Mouse (Mus musculus) lung, postnatal 36 days (tissue): ENCODE data around the gene Tekt2.

Experiments used
- DNase-seq: peaks from one replicate; pipeline ENCODE4 v3.0.0; 2022; ENCODE audit warnings: mixed read lengths

Tekt2 gene

GRCm38 (mm10) chr4:126306058-126306457, 19.4 kb downstream of the Tekt2 start:
- DNase-seq: no peak

DNA sequence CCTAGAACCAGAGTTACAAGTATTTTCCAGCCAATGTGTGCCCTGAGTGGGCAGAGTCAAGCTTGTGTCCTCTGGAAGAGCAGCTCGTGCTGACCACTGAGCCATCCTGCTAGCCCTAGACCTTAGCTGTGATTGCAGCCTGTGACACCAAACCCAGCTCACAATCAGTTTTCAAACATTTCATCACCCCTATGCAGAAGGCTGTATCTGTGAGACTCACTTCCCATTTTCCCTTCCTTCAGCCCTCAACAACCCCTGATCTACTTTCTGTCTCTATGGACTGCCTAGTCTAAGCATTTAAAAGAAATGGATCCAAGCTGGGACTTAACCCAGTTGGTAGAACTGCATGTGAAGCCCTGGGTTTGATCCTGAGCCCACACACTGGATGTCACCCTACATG, 20.1 kb downstream of the Tekt2 start:
- DNase-seq: no peak

DNA sequence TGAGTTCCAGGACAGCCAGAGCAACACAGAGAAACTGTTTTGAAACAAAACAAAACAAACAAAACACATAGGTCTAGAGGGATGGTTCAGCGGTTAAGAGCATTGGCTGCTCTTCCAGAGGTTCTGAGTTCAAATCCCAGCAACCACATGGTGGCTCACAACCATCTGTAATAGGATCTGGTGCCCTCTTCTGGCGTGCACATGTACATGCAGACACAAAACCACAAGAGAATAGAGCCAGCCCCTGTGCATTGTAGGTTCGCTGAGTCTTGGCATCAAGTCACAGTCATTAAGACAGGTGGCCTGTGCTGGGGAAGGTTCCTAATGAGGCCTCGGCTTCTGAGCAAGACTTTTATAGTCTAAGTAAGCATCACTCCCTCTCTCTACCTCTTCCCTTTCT, 21.6 kb downstream of the Tekt2 start:
- no peak for DNase-seq

- DNase-seq: no peak
Observed at GRCm38 (mm10) chr4:126301584-126302309, 23.7 kb downstream of the Tekt2 start.

GRCm38 (mm10) chr4:126300916-126301583, 24.4 kb downstream of the Tekt2 start:
- no peak for DNase-seq

GRCm38 (mm10) chr4:126296617-126297101, 28.8 kb downstream of the Tekt2 start:
- peak; percentile 73 for DNase-seq

GRCm38 (mm10) chr4:126295937-126296336, 29.6 kb downstream of the Tekt2 start:
- no peak for DNase-seq

GRCm38 (mm10) chr4:126295152-126295551, 30.3 kb downstream of the Tekt2 start:
- DNase-seq: no peak

DNA sequence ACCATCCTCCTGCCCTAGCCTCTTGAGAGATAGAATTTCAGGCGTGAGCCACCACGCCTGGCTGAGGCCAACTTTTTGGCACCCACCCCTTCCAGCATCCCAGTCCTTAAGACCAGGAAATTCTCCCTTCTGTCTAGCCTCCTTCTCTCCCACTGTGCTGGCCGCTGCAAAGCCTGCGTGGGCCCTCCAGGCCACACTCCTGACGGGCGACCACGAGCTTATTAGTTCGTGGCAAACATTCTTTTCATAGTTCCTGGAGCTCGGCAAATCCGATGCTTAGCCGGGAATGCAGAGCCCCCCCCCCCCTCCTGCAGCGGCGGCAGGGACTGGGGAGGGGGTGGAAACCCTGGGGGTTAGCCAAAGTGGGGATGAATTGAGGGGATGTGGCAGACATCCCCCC, 34.3 kb downstream of the Tekt2 start:
- no peak for DNase-seq

GRCm38 (mm10) chr4:126290314-126290713, 35.2 kb downstream of the Tekt2 start:
- no peak for DNase-seq

DNA sequence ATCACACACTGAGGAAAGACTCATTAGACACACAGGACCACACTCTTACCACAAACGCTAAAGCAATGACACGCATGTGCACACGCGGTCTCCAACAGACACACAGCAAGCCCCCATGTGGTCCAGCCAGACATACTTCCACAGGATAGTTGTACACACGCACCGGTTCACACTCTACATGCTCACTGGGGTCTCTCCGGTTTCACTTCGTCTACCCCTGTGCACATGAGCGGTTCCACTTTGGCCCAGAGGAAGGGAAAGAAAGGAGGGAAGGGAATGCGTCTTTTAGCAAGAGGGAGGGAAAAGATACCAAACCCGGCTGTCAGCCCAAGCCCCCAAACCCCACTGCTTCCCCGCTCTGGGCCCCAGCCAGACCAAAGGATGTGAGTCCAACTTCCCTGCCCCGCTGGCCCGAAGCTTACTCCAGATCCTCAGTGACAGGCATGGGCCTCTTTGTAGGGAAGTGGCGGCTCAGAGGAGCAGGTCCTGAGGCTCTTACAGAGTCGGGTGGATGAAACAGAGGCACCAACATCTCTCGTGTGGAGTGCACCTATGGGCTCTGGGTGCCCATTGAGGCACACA, 37.3 kb downstream of the Tekt2 start:
- DNase-seq: no peak

GRCm38 (mm10) chr4:126287302-126287995, 38.0 kb downstream of the Tekt2 start:
- no peak for DNase-seq

DNA sequence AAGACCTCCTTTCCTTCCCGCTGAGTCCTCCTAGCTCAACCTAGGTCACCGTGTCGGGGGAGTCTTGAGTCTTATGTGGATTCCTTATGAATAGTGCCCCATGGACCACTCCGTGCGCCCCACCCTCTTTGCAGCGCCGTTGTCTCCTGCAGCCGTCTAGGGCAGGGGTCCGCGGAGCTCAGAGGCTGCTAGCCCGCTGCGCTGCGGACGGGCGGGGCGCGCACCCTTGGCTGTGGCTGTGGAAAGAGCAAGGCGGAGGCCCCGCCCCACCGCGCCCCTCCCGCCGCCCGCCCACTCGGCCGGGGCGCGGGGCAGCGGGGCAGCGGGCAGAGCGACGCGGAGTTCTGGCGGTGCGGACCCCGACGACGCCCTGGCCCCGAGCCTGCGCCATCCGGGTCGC, 39.0 kb downstream of the Tekt2 start, which contains the start of gene Col8a2:
Col8a2 (plus strand) TSS at position 302 of the 400 bp plus-strand sequence.
- peak; percentile 30 for DNase-seq

DNA sequence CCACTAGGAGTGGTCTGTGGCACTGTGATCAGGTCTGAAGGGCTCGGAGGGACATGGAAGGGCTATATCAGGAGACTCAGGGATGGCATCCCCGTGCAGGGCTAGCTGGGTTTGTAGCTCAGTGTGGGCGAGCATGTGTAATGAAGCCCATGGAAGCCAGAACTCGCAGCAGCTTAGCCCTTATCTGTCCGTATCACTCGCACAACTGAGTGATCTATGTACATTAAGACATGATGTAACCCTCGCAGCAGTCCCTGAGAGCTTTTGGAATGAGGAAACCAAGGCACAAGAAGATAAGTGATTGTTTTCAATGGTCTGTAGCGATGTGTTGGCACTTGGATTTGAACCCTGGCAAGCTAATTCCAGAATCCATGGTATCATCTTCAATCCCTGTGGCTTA, 41.9 kb downstream of the Tekt2 start:
- no peak for DNase-seq

DNA sequence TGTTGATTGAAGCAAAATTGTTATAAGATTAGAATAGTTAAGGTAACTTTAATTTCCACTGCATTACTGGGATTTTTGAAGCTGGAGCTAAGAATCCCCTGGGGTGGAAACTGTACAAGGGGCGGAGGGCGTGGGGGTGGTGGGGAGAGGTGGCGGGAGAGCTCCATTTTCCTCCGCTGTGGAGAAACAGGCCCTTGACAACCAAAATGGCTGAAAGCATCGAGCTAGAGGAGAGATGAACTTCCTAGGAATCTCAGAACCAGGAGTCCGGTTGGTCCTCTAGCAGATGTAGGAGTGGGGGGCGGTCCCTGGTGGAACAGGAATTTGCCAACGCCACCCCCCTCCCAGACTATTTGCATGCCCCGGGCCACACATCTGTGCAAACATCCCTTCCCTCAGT, 43.8 kb downstream of the Tekt2 start:
- no peak for DNase-seq

DNA sequence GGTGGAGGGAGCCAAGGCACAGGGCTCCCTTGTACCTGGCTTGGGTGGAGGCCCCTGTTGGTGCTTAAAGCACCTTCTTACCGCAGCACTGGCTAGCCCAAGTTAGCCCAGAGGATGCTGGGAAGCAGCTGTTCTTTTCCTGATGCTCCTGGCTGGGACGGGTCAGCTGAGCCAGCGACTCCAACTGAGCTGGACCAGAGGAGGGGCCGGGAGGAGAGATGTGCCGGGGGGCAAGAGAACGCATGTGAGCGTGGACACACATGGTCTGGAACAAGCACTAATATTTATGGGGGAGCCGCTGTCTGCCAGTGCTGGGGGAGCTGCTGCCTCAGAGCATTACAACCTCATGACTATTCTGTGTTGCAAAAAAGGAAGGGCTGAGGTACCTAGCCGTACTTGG, 46.5 kb downstream of the Tekt2 start:
- DNase-seq: no peak

- DNase-seq: no peak
Observed at GRCm38 (mm10) chr4:126278565-126278915, 46.9 kb downstream of the Tekt2 start.

- peak; percentile 75 for DNase-seq
Observed at GRCm38 (mm10) chr4:126277906-126278564, 47.5 kb downstream of the Tekt2 start.

DNA sequence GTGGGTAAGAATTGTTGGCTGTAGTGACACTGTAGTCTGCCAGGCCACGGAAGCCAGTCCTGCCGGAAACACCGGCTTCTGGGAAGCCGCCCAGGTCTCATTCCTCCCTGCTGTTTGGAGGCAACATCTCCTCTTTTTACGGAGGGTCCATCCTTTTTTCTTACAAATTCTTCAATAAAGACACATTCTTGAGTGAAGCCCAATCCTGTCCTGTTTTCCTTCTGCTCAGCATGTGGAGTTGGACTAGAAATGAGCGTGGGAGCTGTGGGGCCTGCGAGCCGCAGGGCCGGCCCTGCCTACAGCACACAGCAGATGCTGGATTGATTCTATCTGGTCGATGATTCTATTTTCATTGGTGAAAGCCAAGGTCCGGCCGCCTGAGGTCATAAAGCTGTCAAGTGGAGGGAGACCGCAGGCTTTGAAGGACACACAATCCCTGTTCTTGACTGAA, 49.8 kb downstream of the Tekt2 start:
- DNase-seq: peak; percentile 34

DNA sequence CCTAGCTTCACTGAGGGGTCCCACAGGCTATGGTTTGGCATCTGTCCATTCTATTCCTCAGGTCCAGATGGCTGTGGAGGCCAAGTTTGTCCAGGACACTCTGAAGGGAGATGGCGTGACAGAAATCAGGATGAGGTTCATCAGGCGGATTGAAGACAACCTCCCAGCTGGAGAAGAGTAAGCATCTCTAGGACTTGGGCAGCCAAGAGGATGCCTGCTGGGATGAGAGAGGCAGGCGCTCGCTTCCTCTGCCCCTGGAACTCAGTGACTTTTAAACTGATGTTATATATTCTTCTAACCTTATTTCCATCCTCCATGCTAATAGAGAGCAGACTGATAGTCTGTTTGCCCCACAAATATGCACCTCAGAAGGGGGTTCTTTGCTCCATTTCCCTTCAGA, 50.4 kb downstream of the Tekt2 start:
- DNase-seq: no peak

DNA sequence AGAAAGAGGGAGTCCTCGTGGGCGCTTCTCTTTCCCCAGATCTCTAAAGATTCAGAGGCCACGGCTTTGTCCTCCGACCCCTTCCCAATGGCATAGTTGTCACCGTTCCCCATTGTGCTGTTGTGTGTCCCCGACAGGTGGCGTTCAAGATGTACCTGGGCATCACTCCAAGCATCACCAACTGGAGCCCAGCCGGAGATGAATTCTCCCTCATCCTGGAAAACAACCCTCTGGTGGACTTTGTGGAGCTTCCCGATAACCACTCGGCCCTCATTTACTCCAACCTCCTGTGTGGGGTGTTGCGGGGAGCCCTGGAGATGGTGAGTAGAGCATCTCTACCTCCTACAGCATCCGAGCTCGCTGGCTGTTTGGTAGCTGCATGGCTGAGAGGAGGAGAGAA, 51.7 kb downstream of the Tekt2 start:
- DNase-seq: no peak
